Mouse (Mus musculus) lung, embryonic 14.5 days (tissue): ENCODE measurements at regions not wholly inside any gene's neighbourhood (a gene's known extent, or its start where the extent isn't known, plus 50 kb on each side); places are given as distances from the start of the nearest gene placed in this dataset.

Experiments used
- ATAC-seq: fragments of 200-750 bp; cut with Nextera tagmentation; 2 replicates; pipeline ENCODE4 v1.8.0; 2017; ENCODE audit warnings: mild to moderate bottlenecking, moderate TSS enrichment, moderate library complexity; ENCODE audit not compliant: insufficient read depth
- DNase-seq: peaks from one replicate; pipeline ENCODE4 v3.0.0-alpha.2; 2015
- H3K27ac ChIP-seq: fragments of 300-500 bp; sonication (generic); 2 replicates; pipeline ENCODE4 v1.5.1; 2014; ENCODE audit warnings: low read depth, mild to moderate bottlenecking, moderate library complexity
- H3K27me3 ChIP-seq: fragments of 300-500 bp; sonication (generic); 2 replicates; pipeline ENCODE4 v1.6.1; 2014; ENCODE audit warnings: low read length, control low read depth; ENCODE audit not compliant: insufficient read depth
- H3K36me3 ChIP-seq: fragments of 300-500 bp; sonication (generic); 2 replicates; pipeline ENCODE4 v1.6.1; 2014; ENCODE audit warnings: control low read depth; ENCODE audit not compliant: insufficient read depth
- H3K4me1 ChIP-seq: fragments of 300-500 bp; sonication (generic); 2 replicates; pipeline ENCODE4 v1.6.1; 2014; ENCODE audit warnings: antibody characterized with exemption, control low read depth; ENCODE audit not compliant: insufficient read depth
- H3K4me2 ChIP-seq: fragments of 300-500 bp; sonication (generic); 2 replicates; pipeline ENCODE4 v1.6.1; 2014; ENCODE audit warnings: mild to moderate bottlenecking
- H3K4me3 ChIP-seq: fragments of 300-500 bp; sonication (generic); 2 replicates; pipeline ENCODE4 v1.5.1; 2014; ENCODE audit warnings: low read depth, low read length
- H3K9ac ChIP-seq: fragments of 300-500 bp; sonication (generic); 2 replicates; pipeline ENCODE4 v1.6.1; 2014
- H3K9me3 ChIP-seq: fragments of 300-500 bp; sonication (generic); 2 replicates; pipeline ENCODE4 v1.6.1; 2016; ENCODE audit warnings: low read depth, low read length, control low read depth
- CTCF ChIP-seq: IDR thresholded peaks from 2 replicates; pipeline ENCODE4 v1.5.1; 2016; ENCODE audit warnings: antibody characterized with exemption, low read depth
- WGBS: fragments of 180-500 bp; shearing (Covaris S2); extraction: QIAGEN DNeasy Blood & Tissue Kit; methylation state at CpG from one replicate; pipeline ENCODE4 v1.1.7; 2014; 5-methylcytosine and 5-hydroxymethylcytosine counted together

GRCm38 (mm10) chr5:43152881-43153280 lies 80.1 kb upstream of the Cpeb2 start:
- no peak overlapping the region for H3K9ac ChIP-seq
- no peak overlapping the region for H3K4me3 ChIP-seq
- ATAC-seq (no peak), DNase-seq (no peak)
- 62% methylated on average over 1 of the region's 1 CpGs for WGBS
- no peaks in the 10 kb centered on the region for H3K4me1 ChIP-seq
- no peak overlapping the region for H3K4me2 ChIP-seq
- H3K27me3 ChIP-seq = no peaks in the 10 kb centered on the region
- no peak for TF ChIP-seq CTCF
- no peaks in the 10 kb centered on the region for H3K36me3 ChIP-seq
- H3K27ac ChIP-seq = no peak overlapping the region
- H3K9me3 ChIP-seq = no peaks in the 10 kb centered on the region

- DNase-seq = no peak
These were observed 76.2 kb upstream of the Cpeb2 start for GRCm38 (mm10) chr5:43156771-43157170.

GRCm38 (mm10) chr5:43160140-43160539 lies 72.8 kb upstream of the Cpeb2 start:
- no peak for DNase-seq
- H3K4me2 ChIP-seq = no peak overlapping the region
- ATAC-seq = no peak
- 75% methylated on average over 6 of the region's 6 CpGs for WGBS
- no peak overlapping the region for H3K9ac ChIP-seq
- TF ChIP-seq CTCF = no peak
- no peaks in the 10 kb centered on the region for H3K36me3 ChIP-seq
- H3K4me1 ChIP-seq = no peaks in the 10 kb centered on the region
- no peak overlapping the region for H3K27ac ChIP-seq
- no peak overlapping the region for H3K4me3 ChIP-seq
- H3K27me3 ChIP-seq = no peaks in the 10 kb centered on the region
- no peaks in the 10 kb centered on the region for H3K9me3 ChIP-seq

More at GRCm38 (mm10) chr5:43156771-43157170, 76.2 kb upstream of the Cpeb2 start:
- no peak overlapping the region for H3K27ac ChIP-seq
- H3K4me2 ChIP-seq = no peak overlapping the region
- TF ChIP-seq CTCF = no peak
- H3K4me1 ChIP-seq = no peaks in the 10 kb centered on the region
- no peaks in the 10 kb centered on the region for H3K36me3 ChIP-seq
- no peaks in the 10 kb centered on the region for H3K27me3 ChIP-seq
- no peak overlapping the region for H3K4me3 ChIP-seq
- H3K9me3 ChIP-seq = no peaks in the 10 kb centered on the region
- no peak overlapping the region for H3K9ac ChIP-seq
- 83% methylated on average over 3 of the region's 3 CpGs for WGBS
- no peak for ATAC-seq

GRCm38 (mm10) chr5:43181475-43181874 lies 51.5 kb upstream of the Cpeb2 start:
- Histone ChIP-seq H3K4me2 (no peak overlapping the region), H3K4me1 (no peaks in the 10 kb centered on the region), H3K36me3 (no peaks in the 10 kb centered on the region), H3K9ac (no peak overlapping the region), H3K9me3 (no peaks in the 10 kb centered on the region), H3K27ac (no peak overlapping the region), H3K27me3 (no peaks in the 10 kb centered on the region), H3K4me3 (no peak overlapping the region)
- ATAC-seq = no peak
- WGBS = 75% methylated on average over 8 of the region's 8 CpGs
- DNase-seq = no peak
- TF ChIP-seq CTCF = no peak
